Mouse (Mus musculus) cortical plate, adult 2 months (tissue): ENCODE results near the gene Tet2. TPM values are rescaled to one million over a fixed set of nuclear protein-coding genes. Genes with fewer than 3 reads are reported as not detected.

Experiments
- H3K27ac ChIP-seq: fragments of 200-500 bp; 2 replicates; pipeline ENCODE4 v1.5.1; 2012; ENCODE audit warnings: low read length, control low read depth, inconsistent platforms; ENCODE audit not compliant: insufficient read depth
- H3K4me1 ChIP-seq: fragments of 200-500 bp; 2 replicates; pipeline ENCODE4 v1.6.1; 2011; ENCODE audit warnings: low read length; ENCODE audit not compliant: control insufficient read depth, insufficient read depth
- H3K4me3 ChIP-seq: fragments of 200-500 bp; 2 replicates; pipeline ENCODE4 v1.5.1; 2011; ENCODE audit warnings: mild to moderate bottlenecking, low read length, control low read depth; ENCODE audit not compliant: insufficient read depth
- CTCF ChIP-seq: fragments of 200-500 bp; IDR thresholded peaks from 2 replicates; pipeline ENCODE4 v1.5.1; 2011; ENCODE audit warnings: mild to moderate bottlenecking, control low read depth, low read length; ENCODE audit not compliant: insufficient read depth; ENCODE audit errors: extremely low read depth
- POLR2A ChIP-seq: fragments of 200-500 bp; IDR thresholded peaks from 2 replicates; pipeline ENCODE4 v1.6.1; 2011; ENCODE audit warnings: mild to moderate bottlenecking, low read length, control low read depth; ENCODE audit not compliant: insufficient read depth; ENCODE audit errors: extremely low read depth
- polyA plus RNA-seq: library from polyadenylated mRNA; depleted of rRNA; stranded (reverse); fragments of >200 nt; gene quantifications from 2 replicates; pipeline ENCODE4 v1.2.3, GENCODE M21; 2012

Gene Tet2
- polyA plus RNA-seq, 1 experiment, result 25.6 TPM

DNA sequence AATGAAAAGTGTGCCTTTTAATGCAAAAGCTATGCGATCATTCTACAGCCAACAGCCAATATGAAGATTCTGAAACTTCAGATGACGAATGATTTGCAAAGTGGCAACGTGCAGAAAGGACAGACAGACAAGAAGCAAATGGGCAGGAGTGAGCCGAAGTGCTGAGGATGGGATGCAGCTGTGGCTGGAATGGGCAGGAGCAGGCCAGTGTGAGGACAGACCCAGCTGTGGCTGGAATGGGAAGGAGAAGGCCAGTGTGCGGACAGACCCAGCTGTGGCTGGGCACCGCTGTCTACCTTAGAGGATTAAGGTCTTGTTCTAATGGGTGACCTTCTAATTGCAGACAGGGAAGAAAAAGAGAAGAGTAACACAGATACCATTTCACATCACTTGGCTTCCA is 9.3 kb downstream of the Tet2 start:
- no peak overlapping the region for H3K4me3 ChIP-seq
- peaks cover 3% of the 10 kb centered on the region for H3K4me1 ChIP-seq
- H3K27ac ChIP-seq, result no peak overlapping the region
- no peak for TF ChIP-seq POLR2A
- TF ChIP-seq CTCF, result no peak

DNA sequence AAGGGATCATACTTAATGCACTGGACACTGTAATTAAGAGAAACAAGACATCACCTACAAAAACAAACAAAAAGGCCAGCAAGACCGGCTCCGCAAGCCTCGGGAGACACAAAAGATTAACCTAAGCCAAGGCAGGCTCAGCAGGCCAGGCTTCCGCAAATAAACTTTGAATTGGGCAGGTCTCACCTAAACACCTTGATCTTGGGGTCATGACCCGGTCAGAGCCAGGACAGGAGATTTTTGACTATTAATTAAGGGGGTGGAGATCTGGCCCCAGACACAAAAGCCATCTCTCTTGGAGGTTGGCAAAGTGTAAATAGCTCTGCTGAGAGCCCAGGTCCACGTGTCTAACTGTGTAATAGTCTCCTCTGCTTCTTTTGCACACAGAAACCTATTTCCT is 10.9 kb downstream of the Tet2 start:
- Histone ChIP-seq H3K4me1 (no peaks in the 10 kb centered on the region; the same call in 1 of the 2 replicates), H3K27ac (no peak overlapping the region), H3K4me3 (no peak overlapping the region)
- TF ChIP-seq CTCF (no peak), POLR2A (no peak)

DNA sequence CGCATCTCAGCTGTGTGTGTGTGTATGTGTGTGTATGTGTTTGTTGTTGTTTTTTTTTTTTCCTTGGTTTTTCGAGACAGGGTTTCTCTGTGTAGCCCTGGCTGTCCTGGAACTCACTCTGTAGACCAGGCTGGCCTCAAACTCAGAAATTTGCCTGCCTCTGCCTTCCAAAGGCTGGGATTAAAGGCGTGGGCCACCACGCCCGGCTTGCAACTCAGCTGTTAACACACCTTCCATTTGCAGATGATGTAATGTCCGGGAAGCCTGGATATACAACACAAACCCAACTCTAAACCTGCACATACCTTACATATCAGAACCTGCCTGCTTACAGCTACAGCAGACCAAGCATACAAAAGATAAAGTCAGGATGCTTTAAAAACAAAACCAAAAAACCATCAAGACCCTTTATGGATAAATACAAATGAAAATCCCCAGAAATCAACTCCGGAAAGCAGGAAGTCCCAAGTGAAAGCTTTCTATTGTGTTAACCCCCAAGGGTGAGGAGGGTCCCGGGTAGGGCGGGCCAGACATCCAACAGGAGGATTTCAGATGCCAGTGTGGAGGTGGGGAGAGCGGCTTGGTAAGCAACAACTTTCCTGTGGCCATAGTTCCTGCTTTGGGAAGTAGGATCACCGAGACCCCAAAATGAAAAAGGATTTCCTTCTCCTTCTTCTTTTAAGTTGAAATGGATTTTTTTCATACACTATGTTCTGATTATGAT is 11.5 kb downstream of the Tet2 start:
- H3K4me1 ChIP-seq, result no peaks in the 10 kb centered on the region; the same call in 1 of the 2 replicates
- no peak for TF ChIP-seq CTCF
- TF ChIP-seq POLR2A, result no peak
- H3K4me3 ChIP-seq, result no peak overlapping the region
- no peak overlapping the region for H3K27ac ChIP-seq

DNA sequence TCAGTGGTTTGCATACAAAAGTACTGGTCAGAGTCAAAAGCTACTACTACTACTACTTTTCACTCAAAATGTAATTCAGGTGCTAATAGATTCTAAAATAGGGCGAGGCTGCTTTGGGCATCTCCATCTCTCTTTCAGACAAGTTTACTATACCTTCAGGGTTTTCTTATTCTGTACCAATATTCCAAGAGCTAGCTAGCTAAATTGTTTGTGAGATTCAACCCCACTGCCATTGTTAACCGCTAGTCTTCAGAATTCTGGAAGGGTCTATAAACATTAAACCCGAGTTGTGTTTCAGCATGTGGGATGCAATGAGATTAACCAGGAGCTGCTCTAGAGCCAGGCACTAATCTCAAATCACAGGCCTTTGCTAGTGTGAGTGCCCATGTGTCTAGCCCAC is 12.1 kb downstream of the Tet2 start:
- H3K4me3 ChIP-seq, result no peak overlapping the region
- H3K4me1 ChIP-seq, result no peaks in the 10 kb centered on the region; the same call in 1 of the 2 replicates
- TF ChIP-seq CTCF, result no peak
- no peak for TF ChIP-seq POLR2A
- no peak overlapping the region for H3K27ac ChIP-seq

DNA sequence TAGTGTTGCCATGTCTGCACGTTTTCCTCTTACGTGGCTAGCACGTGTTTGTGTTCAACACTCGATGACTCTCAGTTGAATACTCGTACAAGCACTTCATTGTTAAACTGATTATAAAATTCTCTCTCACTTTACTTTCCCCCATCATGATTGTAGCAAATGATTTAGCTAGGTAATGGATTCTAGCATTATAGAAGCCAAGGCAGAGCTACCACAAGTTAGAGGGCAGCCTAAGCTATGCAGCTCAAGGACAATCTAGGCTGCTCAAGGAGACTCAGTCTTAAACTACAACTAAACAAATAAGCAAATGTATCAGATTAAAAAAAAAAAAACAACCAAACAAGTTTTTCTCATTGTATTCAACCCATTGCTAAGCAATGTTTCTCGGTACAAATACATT is 12.7 kb downstream of the Tet2 start:
- no peak overlapping the region for H3K27ac ChIP-seq
- TF ChIP-seq POLR2A (no peak), CTCF (no peak)
- no peak overlapping the region for H3K4me3 ChIP-seq
- no peaks in the 10 kb centered on the region for H3K4me1 ChIP-seq

DNA sequence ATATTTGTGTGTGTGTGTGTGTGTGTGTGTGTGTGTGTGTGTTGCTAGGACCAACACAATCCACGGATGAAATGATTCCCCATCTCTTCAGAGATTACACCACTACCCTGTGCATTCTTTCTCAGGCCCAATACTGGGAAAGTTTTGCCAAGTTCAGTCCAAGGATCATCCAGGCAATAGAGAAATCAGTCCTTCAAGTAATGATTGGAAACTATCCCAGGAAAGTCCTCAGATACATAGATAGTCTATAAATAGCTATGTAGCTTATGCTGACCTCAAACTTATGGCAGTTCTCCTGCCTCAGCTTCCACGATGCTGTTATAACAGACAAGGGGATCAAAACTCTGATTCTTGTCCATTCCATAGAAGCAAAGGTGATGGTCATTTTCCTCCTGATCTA is 13.8 kb downstream of the Tet2 start:
- no peak for TF ChIP-seq CTCF
- TF ChIP-seq POLR2A, result no peak
- Histone ChIP-seq H3K27ac (no peak overlapping the region), H3K4me3 (no peak overlapping the region), H3K4me1 (no peaks in the 10 kb centered on the region)

DNA sequence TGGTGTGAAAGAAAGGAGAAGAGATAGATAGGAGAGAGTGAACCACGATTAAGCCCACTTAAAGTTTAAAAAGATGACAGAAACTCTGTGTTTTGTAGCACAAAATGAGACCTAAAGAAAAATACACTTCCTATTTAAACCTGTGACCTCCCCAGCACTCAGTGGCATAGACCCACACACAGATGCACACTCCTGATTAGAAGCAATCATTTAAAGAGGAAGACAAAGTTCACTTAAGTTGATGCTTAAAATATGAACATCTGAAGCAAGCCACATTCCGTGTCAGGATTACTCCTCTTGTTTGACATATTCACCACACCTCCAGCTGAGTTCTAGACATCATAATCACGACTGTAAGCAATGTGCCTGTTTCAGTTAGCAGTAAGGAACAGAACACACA is 14.3 kb downstream of the Tet2 start:
- TF ChIP-seq POLR2A (no peak), CTCF (no peak)
- Histone ChIP-seq H3K4me3 (no peak overlapping the region), H3K4me1 (no peaks in the 10 kb centered on the region), H3K27ac (no peak overlapping the region)

DNA sequence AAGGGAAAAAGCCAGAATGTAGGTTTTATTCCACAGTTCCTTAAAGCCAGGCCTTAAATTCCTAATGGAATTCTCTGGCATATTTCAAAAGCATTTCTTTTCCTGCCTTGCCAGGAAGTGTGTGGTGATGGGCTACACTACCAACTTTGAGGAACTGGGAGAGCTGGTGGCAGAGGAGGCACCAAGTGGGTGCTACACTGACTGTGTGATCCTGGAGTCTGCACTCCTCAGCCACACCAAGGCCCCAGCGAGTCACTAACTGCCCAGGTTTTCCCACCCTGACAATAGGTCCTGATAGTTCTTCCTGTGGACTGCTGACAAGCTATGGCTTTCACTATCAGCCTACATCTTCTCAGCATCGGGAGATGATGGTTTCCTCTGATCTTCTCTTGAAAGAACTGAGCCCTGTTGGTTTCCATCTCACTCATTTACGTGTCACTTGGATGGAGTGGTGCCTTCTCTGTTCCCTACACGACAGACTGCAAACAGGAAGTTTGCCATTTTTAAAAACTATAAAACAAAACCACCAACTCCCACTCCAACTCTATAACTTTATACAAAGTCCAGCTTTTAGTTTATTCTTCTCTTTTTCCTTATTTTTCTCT is 18.7 kb downstream of the Tet2 start:
- no peak for TF ChIP-seq POLR2A
- TF ChIP-seq CTCF, result no peak
- Histone ChIP-seq H3K4me1 (peaks cover 2% of the 10 kb centered on the region; the same call in 1 of the 2 replicates), H3K27ac (no peak overlapping the region), H3K4me3 (no peak overlapping the region)

DNA sequence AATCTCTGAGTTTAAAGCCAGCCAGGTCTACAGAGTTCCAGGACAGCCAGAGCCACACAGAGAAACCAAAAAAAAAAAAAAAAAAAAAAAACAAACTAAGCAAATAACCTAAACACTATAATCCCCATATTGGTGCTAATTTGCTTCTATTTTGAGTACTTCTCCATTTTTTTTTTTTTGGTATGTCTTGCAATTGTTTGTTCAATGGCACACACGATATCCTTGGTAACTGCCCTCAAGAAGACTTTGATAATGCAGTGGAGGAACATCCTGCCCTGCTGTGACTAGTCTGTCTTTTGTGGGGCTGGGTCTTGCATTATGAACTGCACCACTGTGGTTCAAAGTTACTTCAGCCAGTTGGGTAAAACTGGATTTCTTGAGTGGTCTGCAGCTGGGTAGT is 19.4 kb downstream of the Tet2 start:
- TF ChIP-seq CTCF (no peak), POLR2A (no peak)
- Histone ChIP-seq H3K4me1 (peaks cover 2% of the 10 kb centered on the region; the same call in 1 of the 2 replicates), H3K27ac (no peak overlapping the region), H3K4me3 (no peak overlapping the region)

DNA sequence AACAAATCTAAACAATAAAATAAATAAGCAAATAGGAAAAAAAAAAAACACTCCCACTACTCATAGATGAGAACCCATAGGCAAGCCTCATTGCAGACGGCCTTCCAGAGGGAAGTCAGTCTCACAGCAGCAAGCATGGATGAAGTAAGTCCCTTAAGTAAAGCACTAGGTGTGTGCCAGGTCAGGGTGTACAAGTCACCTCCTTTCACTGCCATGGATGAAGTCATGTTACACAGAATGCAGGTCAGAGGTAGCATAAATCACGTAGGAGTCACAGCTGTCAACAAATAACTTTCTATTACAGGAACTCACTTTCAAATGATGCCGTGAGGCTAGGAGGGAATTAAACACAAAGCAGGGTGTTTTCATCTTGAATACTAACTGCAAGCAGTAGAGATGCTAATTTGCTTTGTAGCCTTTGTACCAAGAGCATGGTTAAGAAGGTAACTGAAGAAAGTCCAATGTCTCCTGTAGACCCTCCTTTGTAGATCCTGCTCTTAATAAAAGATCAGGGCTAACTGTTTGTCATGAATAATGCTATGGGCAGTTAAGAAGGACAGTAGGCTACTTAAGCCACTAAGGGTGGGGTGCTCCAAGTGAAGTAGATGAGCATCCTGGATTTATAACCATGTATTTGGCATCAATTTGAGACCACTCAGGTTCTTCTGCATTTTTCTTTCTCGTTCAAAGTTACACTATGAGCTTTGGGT is 20.4 kb downstream of the Tet2 start:
- Histone ChIP-seq H3K4me1 (peaks cover 2% of the 10 kb centered on the region; the same call in 1 of the 2 replicates), H3K4me3 (no peak overlapping the region), H3K27ac (no peak overlapping the region)
- no peak for TF ChIP-seq POLR2A
- TF ChIP-seq CTCF, result no peak
